Mouse (Mus musculus) heart, embryonic 15.5 days (tissue): ENCODE measurements around the gene Setx. TPM values are rescaled to one million over a fixed set of nuclear protein-coding genes. Genes with fewer than 3 reads are reported as not detected.
"Not testable (repeated sequence)": the region's sequence is repeated elsewhere in the genome, so short reads cannot be mapped to it uniquely, and the experiment has no call there.

Source experiments
- ATAC-seq: fragments of 200-750 bp; cut with Nextera tagmentation; replicated peaks from 2 replicates; pipeline ENCODE4 v1.8.0; 2017; ENCODE audit warnings: low read depth, moderate TSS enrichment; ENCODE audit not compliant: insufficient number of reproducible peaks, insufficient read depth, low FRiP score
- H3K27ac ChIP-seq: fragments of 300-500 bp; sonication (generic); 2 replicates; pipeline ENCODE4 v1.5.1; 2015; ENCODE audit warnings: mild to moderate bottlenecking, inconsistent platforms
- H3K27me3 ChIP-seq: fragments of 300-500 bp; sonication (generic); 2 replicates; pipeline ENCODE4 v1.6.1; 2015; ENCODE audit warnings: inconsistent platforms
- H3K36me3 ChIP-seq: fragments of 300-500 bp; sonication (generic); 2 replicates; pipeline ENCODE4 v1.6.1; 2015; ENCODE audit warnings: mild to moderate bottlenecking, inconsistent platforms
- H3K4me1 ChIP-seq: fragments of 300-500 bp; sonication (generic); replicated peaks from 2 replicates; pipeline ENCODE4 v1.6.1; 2015; ENCODE audit warnings: inconsistent platforms
- H3K4me2 ChIP-seq: fragments of 300-500 bp; sonication (generic); 2 replicates; pipeline ENCODE4 v1.6.1; 2015; ENCODE audit warnings: inconsistent platforms, mild to moderate bottlenecking, moderate library complexity
- H3K4me3 ChIP-seq: fragments of 300-500 bp; sonication (generic); 2 replicates; pipeline ENCODE4 v1.5.1; 2015; ENCODE audit warnings: mild to moderate bottlenecking, inconsistent platforms
- H3K9ac ChIP-seq: fragments of 300-500 bp; sonication (generic); 2 replicates; pipeline ENCODE4 v1.6.1; 2015; ENCODE audit warnings: mild to moderate bottlenecking, inconsistent platforms
- H3K9me3 ChIP-seq: fragments of 300-500 bp; sonication (generic); replicated peaks from 2 replicates; pipeline ENCODE4 v1.6.1; 2016; ENCODE audit warnings: inconsistent platforms
- WGBS: fragments of 180-500 bp; shearing (Covaris S2); methylation state at CpG from one replicate; pipeline ENCODE4 v1.1.7; 2015; ENCODE audit warnings: mixed read lengths; 5-methylcytosine and 5-hydroxymethylcytosine counted together
- polyA plus RNA-seq: library from polyadenylated mRNA; unstranded; fragments of >200 nt; fragmentation: Nextera tagmentation; extraction: Ambion mirVana; gene quantifications from 2 replicates; pipeline ENCODE4 v1.2.1, GENCODE M21; 2015

Gene Setx
- 5.9 and 6.8 TPM in 2 replicates for polyA plus RNA-seq

DNA sequence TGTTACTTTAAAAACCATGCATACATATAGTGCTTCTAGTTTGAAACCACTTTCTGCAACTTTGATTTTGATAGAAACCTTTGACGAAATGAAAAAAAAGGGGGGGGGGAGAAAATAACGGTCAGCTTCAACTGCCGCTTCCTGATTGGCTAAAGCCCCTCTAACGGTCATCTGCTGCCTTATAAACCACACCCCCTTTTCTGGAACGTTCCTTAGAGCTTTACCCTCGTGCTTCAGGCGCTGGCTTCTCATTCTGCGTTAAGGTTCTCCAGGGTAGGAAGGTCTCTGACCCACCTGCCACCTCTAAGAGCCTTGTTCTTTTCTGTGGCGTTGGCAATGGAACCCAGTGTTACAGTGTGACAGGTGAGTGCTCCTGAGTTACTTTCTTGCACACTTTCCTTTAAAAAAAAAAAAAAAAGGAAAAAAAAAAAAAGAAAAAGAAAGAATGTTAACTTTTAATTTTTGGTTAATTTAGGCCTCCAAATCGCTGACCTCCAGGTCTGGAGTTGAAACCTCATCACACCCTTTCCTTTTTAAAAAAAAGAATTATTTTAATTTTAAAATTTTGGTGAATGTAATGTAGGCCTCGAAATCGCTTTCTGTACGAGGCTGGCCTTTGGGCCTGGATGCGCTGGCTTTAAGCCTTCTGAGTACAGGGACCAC, at the start of gene Setx:
Gene Setx (plus strand): TSS at position 275 of the 663 bp plus-strand sequence.
- Histone ChIP-seq H3K27ac (peak within 1 kb of the TSS; percentile 95), H3K9ac (peak within 1 kb of the TSS; percentile 82), H3K9me3 (no peaks in the 10 kb centered on the region), H3K36me3 (no peaks in the 10 kb centered on the region), H3K4me1 (peaks cover 12% of the 10 kb centered on the region), H3K27me3 (no peaks in the 10 kb centered on the region), H3K4me2 (peak within 1 kb of the TSS; percentile 87), H3K4me3 (peak within 1 kb of the TSS; percentile 81)
- 63% methylated on average over 14 of the region's 14 CpGs for WGBS
- ATAC-seq, result no peak

DNA sequence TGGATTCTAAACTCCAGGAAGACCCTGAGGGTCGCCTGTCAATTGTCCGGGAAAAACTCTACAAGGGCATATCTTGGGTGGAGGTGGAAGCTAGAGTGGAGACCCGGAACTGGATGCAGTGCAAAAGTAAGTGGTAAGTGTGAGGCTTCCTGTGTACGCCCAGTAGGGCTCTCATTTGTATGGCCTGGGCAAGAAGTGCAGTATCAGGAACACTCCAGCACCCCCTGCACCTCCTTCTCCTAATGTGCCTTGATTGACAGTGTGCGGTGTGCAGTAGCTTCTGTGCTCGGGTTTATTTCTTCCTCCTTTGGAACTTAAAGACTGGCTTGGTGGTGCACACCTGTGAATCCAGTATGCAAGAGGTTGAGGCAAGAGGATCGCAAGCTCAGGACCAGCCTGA, 49.3 kb upstream of the Setx start:
- peaks cover 81% of the 10 kb centered on the region for H3K36me3 ChIP-seq
- no peak overlapping the region for H3K27ac ChIP-seq
- 88% methylated on average over 7 of the region's 7 CpGs for WGBS
- H3K4me3 ChIP-seq, result no peak overlapping the region
- no peak overlapping the region for H3K9ac ChIP-seq
- no peak for ATAC-seq
- no peaks in the 10 kb centered on the region for H3K4me1 ChIP-seq
- no peak overlapping the region for H3K4me2 ChIP-seq
- H3K27me3 ChIP-seq, result no peaks in the 10 kb centered on the region
- no peaks in the 10 kb centered on the region for H3K9me3 ChIP-seq

DNA sequence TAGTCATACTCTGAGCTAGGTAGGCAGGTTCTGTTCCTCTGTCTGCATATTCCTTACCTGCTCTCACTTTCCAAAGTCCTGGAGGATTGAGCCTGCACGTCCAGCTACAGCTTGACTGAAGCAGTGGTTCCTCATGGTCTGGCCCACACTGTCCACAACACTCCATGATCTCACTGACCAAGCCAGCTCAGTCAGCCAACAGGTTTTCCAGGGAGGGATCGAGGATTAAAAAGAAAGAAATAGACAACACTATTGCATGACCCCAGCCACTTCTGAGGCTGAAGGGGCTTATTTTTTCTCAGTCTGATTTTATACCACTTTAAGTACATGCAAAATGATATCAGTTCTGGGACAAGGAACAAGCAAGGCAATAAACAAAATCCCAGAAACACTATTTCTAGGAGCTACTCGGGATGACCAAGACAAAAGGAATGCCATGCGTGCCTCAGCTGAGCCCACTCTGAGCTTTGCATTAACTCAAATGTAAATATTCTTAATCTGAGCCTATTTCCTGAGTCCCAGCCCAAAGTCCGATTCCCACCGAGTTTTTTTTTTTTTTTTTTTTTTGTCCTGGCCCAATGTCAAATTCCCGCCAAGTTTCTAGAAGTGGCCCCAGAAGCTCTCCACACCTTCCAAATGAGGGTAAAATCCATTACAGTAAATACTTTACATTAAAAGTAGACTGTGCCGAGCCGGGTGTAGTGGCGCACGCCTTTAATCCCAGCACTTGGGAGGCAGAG, 48.5 kb upstream of the Setx start:
- Histone ChIP-seq H3K9me3 (no peaks in the 10 kb centered on the region), H3K9ac (no peak overlapping the region), H3K4me2 (no peak overlapping the region), H3K27me3 (no peaks in the 10 kb centered on the region), H3K27ac (0 out of 2 replicates have a peak overlapping the region, but pooled peaks have one; percentile 4), H3K36me3 (peaks cover 83% of the 10 kb centered on the region), H3K4me1 (no peaks in the 10 kb centered on the region), H3K4me3 (no peak overlapping the region)
- no peak for ATAC-seq
- WGBS, result 73% methylated on average over 11 of the region's 11 CpGs

DNA sequence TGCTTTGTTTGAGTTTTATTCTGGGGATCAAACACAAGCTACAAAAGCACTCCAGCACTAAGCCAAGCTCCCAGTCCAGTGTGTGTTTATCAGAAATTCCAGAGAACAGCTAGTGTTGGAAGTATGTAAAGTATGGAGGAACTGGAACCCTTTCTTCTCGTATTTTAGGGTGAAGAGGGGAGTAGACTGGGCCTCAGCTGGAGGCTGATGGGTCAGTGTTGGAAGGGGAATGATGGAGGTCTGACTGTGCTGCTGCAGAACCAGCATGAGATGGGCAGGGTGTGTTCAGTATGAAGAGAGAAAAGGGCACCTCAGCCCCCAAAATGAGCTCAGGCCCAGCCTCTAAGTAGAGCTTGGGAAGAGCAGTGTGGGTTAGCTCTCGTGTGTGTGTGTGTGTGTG, 47.8 kb upstream of the Setx start:
- Histone ChIP-seq H3K36me3 (peaks cover 83% of the 10 kb centered on the region), H3K4me3 (no peak overlapping the region), H3K27ac (no peak overlapping the region), H3K9ac (no peak overlapping the region), H3K9me3 (no peaks in the 10 kb centered on the region), H3K4me1 (no peaks in the 10 kb centered on the region), H3K27me3 (no peaks in the 10 kb centered on the region), H3K4me2 (no peak overlapping the region)
- WGBS, result 78% methylated on average over 2 of the region's 2 CpGs
- no peak for ATAC-seq

DNA sequence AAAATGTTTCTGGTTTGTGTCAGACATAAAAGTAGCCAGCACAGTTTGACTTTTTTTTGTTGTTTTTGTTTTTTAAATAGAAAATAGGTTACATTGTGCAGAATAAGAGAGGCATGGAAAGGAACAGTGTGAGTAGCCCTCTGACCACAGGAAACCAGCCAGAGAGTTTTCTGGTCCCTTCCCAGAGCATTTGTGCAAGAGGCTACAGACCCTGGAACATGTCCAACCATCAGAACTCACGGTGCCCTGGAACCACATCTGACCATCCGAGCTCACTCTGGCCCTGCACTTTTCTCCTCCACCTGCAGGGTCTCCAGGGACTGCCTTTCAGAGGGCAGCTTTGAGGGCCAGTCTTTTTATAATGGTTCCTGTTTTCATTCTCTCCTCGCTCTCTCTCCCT, 42.0 kb upstream of the Setx start:
- H3K27ac ChIP-seq, result no peak overlapping the region
- peaks cover 79% of the 10 kb centered on the region for H3K36me3 ChIP-seq
- no peak overlapping the region for H3K9ac ChIP-seq
- H3K27me3 ChIP-seq, result no peaks in the 10 kb centered on the region
- H3K4me1 ChIP-seq, result no peaks in the 10 kb centered on the region
- no peak overlapping the region for H3K4me3 ChIP-seq
- 64% methylated on average over 3 of the region's 3 CpGs for WGBS
- no peaks in the 10 kb centered on the region for H3K9me3 ChIP-seq
- no peak overlapping the region for H3K4me2 ChIP-seq
- no peak for ATAC-seq

DNA sequence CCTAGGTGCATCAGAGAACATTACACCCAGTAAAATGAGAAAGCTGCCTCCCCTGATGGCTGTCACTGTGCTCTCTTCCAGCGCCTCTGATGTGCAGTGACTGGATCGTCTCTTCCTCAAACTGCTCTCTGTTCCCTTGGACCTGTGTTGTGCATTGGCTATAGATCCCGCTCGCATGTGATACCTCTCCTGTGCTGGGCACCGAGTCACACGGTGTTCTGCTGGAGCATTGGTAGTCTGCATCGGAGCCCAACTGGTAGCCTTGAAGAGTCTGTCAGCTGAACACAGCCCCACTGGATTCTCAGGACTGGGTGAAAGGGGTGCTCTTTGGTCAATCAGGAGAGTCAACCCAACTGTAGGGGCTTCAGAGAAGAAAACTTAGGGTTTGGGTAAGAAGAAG, 38.0 kb upstream of the Setx start:
- no peak for ATAC-seq
- H3K4me1 ChIP-seq, result no peaks in the 10 kb centered on the region
- H3K4me3 ChIP-seq, result no peak overlapping the region
- no peaks in the 10 kb centered on the region for H3K27me3 ChIP-seq
- no peaks in the 10 kb centered on the region for H3K9me3 ChIP-seq
- no peak overlapping the region for H3K4me2 ChIP-seq
- H3K36me3 ChIP-seq, result peaks cover 51% of the 10 kb centered on the region
- 94% methylated on average over 7 of the region's 7 CpGs for WGBS
- H3K9ac ChIP-seq, result no peak overlapping the region
- H3K27ac ChIP-seq, result no peak overlapping the region

DNA sequence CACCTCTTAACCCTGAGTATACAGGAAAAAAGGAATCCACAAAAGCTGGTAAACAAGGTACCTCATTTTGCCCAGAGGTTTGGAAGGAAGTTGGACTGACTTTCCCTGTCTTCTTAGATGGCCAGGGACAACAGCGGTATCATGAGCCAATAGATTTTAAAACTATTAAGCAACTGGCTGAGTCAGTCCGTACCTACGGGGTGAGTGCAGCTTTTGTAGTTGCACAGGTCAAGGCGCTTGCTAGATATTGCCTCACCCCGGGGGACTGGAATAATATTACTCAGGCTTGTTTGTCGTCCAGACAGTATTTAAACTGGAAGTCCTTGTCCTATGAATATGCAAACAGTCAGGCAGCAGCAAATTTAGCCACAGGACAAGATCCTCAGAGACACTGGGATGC, 34.7 kb upstream of the Setx start:
- H3K27me3 ChIP-seq, H3K9me3 ChIP-seq, H3K4me2 ChIP-seq, H3K4me3 ChIP-seq, H3K27ac ChIP-seq, H3K4me1 ChIP-seq, ATAC-seq, H3K9ac ChIP-seq: not testable (repeated sequence)
- H3K36me3 ChIP-seq, result peaks cover 25% of the 10 kb centered on the region
- WGBS, result 84% methylated on average over 6 of the region's 6 CpGs

DNA sequence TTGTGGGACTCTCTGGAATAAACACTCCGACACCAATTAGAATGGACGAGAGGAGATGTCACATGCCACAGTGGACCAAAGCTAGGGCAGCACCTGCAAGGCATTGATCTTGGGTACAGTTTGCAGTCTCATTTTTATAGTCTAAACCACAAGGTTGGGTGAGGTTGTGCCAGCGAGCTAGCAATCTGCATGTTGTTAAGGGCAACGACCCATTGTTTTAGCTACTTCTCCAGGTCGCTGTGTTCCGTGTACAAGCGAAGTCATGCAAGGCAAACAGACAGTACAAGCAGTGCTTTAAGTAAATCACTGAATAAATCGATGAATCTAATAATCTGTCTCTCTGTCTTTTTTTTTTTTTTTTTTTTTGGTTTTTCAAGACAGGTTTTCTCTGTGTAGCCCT, 28.3 kb upstream of the Setx start:
- WGBS, result 84% methylated on average over 8 of the region's 8 CpGs
- Histone ChIP-seq H3K4me3 (no peak overlapping the region), H3K36me3 (no peaks in the 10 kb centered on the region), H3K9ac (no peak overlapping the region), H3K9me3 (no peaks in the 10 kb centered on the region), H3K27ac (no peak overlapping the region), H3K27me3 (no peaks in the 10 kb centered on the region), H3K4me1 (no peaks in the 10 kb centered on the region), H3K4me2 (no peak overlapping the region)
- no peak for ATAC-seq

DNA sequence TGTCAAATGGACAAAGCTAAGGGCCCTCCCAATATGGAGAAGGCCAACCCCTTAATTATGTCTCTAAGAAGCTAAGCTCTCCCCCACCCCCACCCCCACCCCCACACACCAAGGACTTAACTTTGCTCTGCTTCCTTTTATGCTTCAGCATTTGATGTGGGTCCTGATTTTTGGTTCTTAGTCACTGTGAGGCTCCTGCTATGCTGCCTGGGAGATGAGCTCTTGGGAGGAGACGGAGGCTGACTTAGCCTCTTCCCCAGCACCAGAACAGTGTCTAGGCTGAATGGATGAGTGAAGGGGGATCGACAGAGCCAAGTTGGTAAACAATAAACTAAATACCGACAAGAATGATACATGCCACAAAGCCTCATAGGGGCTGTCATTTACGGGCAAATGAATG, 27.2 kb upstream of the Setx start:
- Histone ChIP-seq H3K9me3 (no peaks in the 10 kb centered on the region), H3K36me3 (no peaks in the 10 kb centered on the region), H3K4me1 (no peaks in the 10 kb centered on the region), H3K27ac (no peak overlapping the region), H3K27me3 (no peaks in the 10 kb centered on the region), H3K4me2 (no peak overlapping the region), H3K4me3 (no peak overlapping the region), H3K9ac (no peak overlapping the region)
- ATAC-seq, result no peak
- WGBS, result 61% methylated on average over 4 of the region's 4 CpGs

DNA sequence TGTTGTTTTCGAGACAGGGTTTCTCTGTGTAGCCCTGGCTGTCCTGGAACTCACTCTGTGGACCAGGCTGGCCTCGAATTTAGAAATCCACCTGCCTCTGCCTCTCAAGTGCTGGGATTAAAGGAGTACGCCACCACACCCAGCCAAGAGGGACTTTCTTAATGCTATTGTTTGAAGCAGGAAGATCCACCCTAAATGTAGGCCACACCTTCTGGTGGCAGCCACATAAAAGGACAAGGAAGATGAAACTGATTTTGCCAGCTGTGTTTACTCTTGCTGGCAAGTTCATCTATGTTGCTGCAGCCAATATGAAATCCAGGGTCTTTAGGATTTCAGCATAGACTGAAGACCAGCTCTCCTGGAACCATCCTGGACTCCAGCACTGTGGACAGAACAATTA, 26.5 kb upstream of the Setx start:
- no peak overlapping the region for H3K4me2 ChIP-seq
- ATAC-seq, result no peak
- no peak overlapping the region for H3K9ac ChIP-seq
- H3K9me3 ChIP-seq, result no peaks in the 10 kb centered on the region
- H3K27me3 ChIP-seq, result no peaks in the 10 kb centered on the region
- no peaks in the 10 kb centered on the region for H3K36me3 ChIP-seq
- H3K4me3 ChIP-seq, result no peak overlapping the region
- H3K27ac ChIP-seq, result no peak overlapping the region
- WGBS, result 73% methylated on average over 3 of the region's 3 CpGs
- no peaks in the 10 kb centered on the region for H3K4me1 ChIP-seq

DNA sequence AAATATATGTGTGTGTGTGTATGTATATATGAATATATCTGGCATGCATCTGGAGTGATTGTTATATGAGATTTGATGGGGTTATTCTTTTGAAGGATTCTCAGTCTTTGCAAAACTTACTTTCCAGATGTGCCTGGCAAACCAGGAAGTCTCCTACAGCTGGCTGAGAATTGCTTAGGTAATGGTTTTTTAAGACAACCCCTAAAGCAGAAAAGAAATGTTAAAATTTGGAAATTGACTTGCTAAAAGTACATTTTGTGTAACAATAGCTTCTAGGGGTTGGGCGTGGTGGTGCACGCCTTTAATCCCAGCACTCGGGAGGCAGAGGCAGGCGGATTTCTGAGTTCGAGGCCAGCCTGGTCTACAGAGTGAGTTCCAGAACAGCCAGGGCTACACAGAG, 26.0 kb upstream of the Setx start:
- H3K9me3 ChIP-seq, H3K4me2 ChIP-seq, ATAC-seq, H3K27ac ChIP-seq, H3K4me1 ChIP-seq, H3K4me3 ChIP-seq, H3K9ac ChIP-seq, H3K36me3 ChIP-seq, H3K27me3 ChIP-seq: not testable (repeated sequence)
- WGBS, result 85% methylated on average over 5 of the region's 5 CpGs

DNA sequence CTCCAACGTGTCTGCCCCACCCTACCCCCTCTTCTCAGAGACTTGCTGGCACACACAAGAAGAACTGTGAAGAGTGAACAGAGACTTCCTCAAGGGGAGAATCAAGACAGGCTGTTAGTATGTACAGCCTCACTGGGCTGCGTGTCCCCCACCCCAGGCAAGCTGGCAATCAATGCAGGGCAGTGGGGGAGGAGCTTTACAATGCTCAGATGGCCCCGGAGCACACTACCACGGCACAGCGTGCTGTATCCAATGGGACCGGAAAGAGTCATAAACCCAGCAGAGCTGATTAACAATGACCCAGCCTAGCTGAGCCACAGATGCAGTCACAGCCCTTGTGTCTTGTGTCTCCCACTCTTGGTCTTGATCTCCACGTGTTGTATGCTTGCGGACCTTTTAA, 25.2 kb upstream of the Setx start:
- Histone ChIP-seq H3K9me3 (no peaks in the 10 kb centered on the region), H3K27ac (no peak overlapping the region), H3K9ac (no peak overlapping the region), H3K4me3 (no peak overlapping the region), H3K27me3 (no peaks in the 10 kb centered on the region), H3K36me3 (no peaks in the 10 kb centered on the region), H3K4me2 (no peak overlapping the region), H3K4me1 (no peaks in the 10 kb centered on the region)
- 71% methylated on average over 8 of the region's 8 CpGs for WGBS
- no peak for ATAC-seq
